Mouse (Mus musculus): ENCODE data around the gene Acad9.
"Not testable (repeated sequence)": the region's sequence is repeated elsewhere in the genome, so short reads cannot be mapped to it uniquely, and the experiment has no call there.

Gene Acad9

GRCm38 (mm10) chr3:36095371-36095770, 29.6 kb downstream of the Acad9 start:
- DNase-seq (ENCODE audit: low spot score), result no peak

GRCm38 (mm10) chr3:36116076-36116475, 50.3 kb downstream of the Acad9 start:
- DNase-seq (ENCODE audit: low spot score), result no peak

DNA sequence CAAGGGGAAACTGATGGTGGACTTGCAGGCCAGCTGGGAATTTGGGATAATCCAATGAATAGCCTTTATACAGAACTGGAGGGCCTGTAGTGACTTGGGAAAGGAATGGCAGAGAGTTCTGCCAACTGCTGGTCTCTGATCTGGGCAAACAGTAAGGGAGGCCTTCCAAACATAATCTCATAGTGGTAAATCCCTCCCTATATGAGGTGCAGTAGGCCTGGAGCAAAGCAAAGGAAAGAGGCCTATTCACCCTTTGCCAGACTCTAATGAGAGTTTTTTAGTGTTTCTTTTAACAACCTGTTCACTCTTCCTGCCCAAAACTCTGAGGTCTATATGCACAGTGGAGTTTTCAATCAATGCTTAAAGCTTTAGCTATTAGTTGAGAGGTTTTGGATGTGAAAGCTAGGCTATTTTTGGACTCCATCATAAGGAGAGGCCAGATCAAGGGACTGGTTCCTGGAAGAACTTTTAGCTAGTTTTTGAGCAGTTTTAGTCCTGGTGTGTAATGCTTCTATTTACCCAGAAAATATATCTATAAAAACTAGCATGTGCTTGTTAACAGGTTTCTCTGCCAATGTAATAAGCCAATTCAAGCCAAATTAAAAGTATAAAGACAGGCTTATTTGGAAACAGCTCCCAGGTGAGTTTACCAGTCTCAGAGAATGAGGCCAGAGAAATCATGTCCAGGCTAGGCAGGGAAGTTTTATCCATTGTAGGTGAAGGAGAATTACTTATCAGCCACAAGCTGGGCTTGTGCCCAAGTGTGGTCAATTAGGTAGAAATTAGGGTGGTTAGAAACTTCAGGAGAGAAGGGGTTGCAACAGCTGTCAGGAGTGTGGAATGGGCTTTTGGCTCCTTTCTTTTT, 54.1 kb downstream of the Acad9 start:
- no peak for DNase-seq (ENCODE audit: low spot score)

DNA sequence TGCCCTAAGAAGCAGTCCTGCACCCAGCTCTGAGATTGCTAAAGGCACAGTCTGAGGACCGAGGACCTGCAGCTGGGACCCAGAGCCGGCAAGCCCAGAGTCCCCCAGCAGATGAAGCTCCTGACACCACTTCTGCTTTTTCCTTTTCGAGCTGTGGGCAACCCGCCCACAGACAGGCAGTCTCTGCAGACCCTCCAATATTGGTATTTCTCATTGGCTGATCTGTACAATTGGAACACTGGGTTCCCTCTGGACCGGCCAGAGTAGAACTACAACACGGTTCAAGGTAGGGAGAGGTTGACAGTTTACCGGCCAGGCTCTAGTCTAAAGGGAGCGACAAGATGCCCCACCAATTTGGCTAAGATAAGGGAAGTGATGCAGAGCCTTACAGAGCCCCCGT, 60.4 kb downstream of the Acad9 start:
- not testable (repeated sequence) for DNase-seq (ENCODE audit: low spot score)

DNA sequence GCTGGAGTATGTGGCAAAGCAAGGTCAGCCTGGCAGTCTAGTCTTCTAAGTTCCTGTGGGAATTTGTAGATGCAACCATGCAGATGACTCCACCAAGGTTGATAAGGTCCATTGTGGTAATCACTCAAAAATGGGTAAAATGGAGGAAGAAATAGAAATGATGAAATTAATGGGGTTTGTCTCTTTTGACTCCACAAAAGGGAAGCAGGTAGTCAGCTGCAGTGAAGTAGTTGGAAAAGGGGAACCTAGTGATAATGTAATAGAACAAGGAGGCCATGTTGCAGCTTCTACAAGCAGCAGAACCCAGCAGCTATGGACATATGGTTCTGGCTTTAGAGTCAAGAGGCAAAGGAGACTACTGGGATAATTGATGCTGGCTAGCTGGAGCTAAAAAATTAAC, 70.4 kb downstream of the Acad9 start:
- no peak for DNase-seq (ENCODE audit: low spot score)

- DNase-seq (ENCODE audit: low spot score), result no peak
These were observed 71.8 kb downstream of the Acad9 start for GRCm38 (mm10) chr3:36137560-36137959.

- DNase-seq (ENCODE audit: low spot score), result no peak
These were observed 72.4 kb downstream of the Acad9 start for GRCm38 (mm10) chr3:36138171-36138660.

- DNase-seq (ENCODE audit: low spot score), result no peak
These were observed 73.2 kb downstream of the Acad9 start for GRCm38 (mm10) chr3:36138996-36139395.
